Mouse (Mus musculus) cerebellum, postnatal 14 days (tissue): ENCODE measurements around the gene Btnl1.
A peak's percentile ranks its signal among the peaks of the same experiment; 100 is the strongest.

Source experiments
- DNase-seq, 2 experiments: peaks; one replicate each; pipeline ENCODE4 v3.0.0; 2021; ENCODE audit warnings: mixed read lengths in 2 of 2

Btnl1 gene

GRCm38 (mm10) chr17:34376847-34377246, at the start of gene Btnl1:
Gene Btnl1, plus strand, starts transcription at chr17:34377132.
- DNase-seq, result no peak

GRCm38 (mm10) chr17:34329807-34330206, 47.1 kb upstream of the Btnl1 start:
- no peak for DNase-seq

GRCm38 (mm10) chr17:34331200-34331599, 45.7 kb upstream of the Btnl1 start:
- DNase-seq, result no peak

GRCm38 (mm10) chr17:34340619-34341402, 36.1 kb upstream of the Btnl1 start:
- no peak for DNase-seq

GRCm38 (mm10) chr17:34344882-34345281, 32.0 kb upstream of the Btnl1 start:
- no peak for DNase-seq

- no peak for DNase-seq
Observed at GRCm38 (mm10) chr17:34345486-34345885, 31.4 kb upstream of the Btnl1 start.

GRCm38 (mm10) chr17:34346041-34346440, 30.9 kb upstream of the Btnl1 start:
- DNase-seq, result no peak

- peak; percentile 68 to 69 for DNase-seq
Observed at GRCm38 (mm10) chr17:34347606-34348308, 29.2 kb upstream of the Btnl1 start.

- DNase-seq, result peak; percentile 88 to 93
Observed at GRCm38 (mm10) chr17:34349429-34349828, 27.5 kb upstream of the Btnl1 start.

- no peak for DNase-seq
Observed at GRCm38 (mm10) chr17:34354539-34354938, 22.4 kb upstream of the Btnl1 start, which contains the start of gene Btnl2. Gene Btnl2, plus strand, starts transcription at chr17:34354822.

GRCm38 (mm10) chr17:34354940-34355339, 22.0 kb upstream of the Btnl1 start:
- DNase-seq, result no peak

- DNase-seq, result no peak
Observed at GRCm38 (mm10) chr17:34362954-34363546, 13.9 kb upstream of the Btnl1 start.

GRCm38 (mm10) chr17:34363676-34364310, 13.1 kb upstream of the Btnl1 start:
- no peak for DNase-seq

- no peak for DNase-seq
Observed at GRCm38 (mm10) chr17:34365031-34365430, 11.9 kb upstream of the Btnl1 start.

GRCm38 (mm10) chr17:34370563-34370962, 6.4 kb upstream of the Btnl1 start:
- no peak for DNase-seq

- DNase-seq, result no peak
Observed at GRCm38 (mm10) chr17:34373055-34373709, 3.8 kb upstream of the Btnl1 start.

- no peak for DNase-seq
Observed at GRCm38 (mm10) chr17:34377450-34378209, 698 bp downstream of the Btnl1 start.

GRCm38 (mm10) chr17:34378716-34379115, 1.8 kb downstream of the Btnl1 start:
- DNase-seq, result no peak

GRCm38 (mm10) chr17:34379451-34379850, 2.5 kb downstream of the Btnl1 start:
- DNase-seq, result peak in 1 of 2 experiments; percentile 49

GRCm38 (mm10) chr17:34381876-34382275, 4.9 kb downstream of the Btnl1 start:
- no peak for DNase-seq

- peak in 1 of 2 experiments; percentile 43 for DNase-seq
Observed at GRCm38 (mm10) chr17:34383212-34383611, 6.3 kb downstream of the Btnl1 start.

GRCm38 (mm10) chr17:34384699-34385098, 7.8 kb downstream of the Btnl1 start:
- no peak for DNase-seq
